Mouse (Mus musculus) ES-E14 (cell line): ENCODE results near the gene Bcas3. TPM values are rescaled to one million over a fixed set of nuclear protein-coding genes. Genes with fewer than 3 reads are reported as not detected.
"Not testable (repeated sequence)": the region's sequence is repeated elsewhere in the genome, so short reads cannot be mapped to it uniquely, and the experiment has no call there.

Experiments
- DNase-seq: peaks from one replicate; pipeline ENCODE4 v3.0.0-alpha.2; 2013; ENCODE audit warnings: low read depth, low spot score
- H3K27ac ChIP-seq: 2 replicates; pipeline ENCODE4 v1.5.1; 2012; ENCODE audit warnings: low read depth, mild to moderate bottlenecking, low read length, moderate library complexity, mixed read lengths; ENCODE audit not compliant: poor library complexity, insufficient read depth, severe bottlenecking
- H3K36me3 ChIP-seq: 2 replicates; pipeline ENCODE4 v1.6.1; 2012; ENCODE audit warnings: mild to moderate bottlenecking, low read length, moderate library complexity, mixed read lengths; ENCODE audit not compliant: control insufficient read depth, poor library complexity, insufficient read depth, severe bottlenecking
- H3K4me1 ChIP-seq, 2 experiments: fragments of 150-350 bp in 1 of 2; sonication (generic) in 1 of 2; 2 replicates each; pipeline ENCODE4 v1.6.1; 2012; ENCODE audit warnings: low read length in 2 of 2, mild to moderate bottlenecking in 1 of 2, mixed read lengths in 1 of 2; ENCODE audit not compliant: control insufficient read depth in 2 of 2, insufficient read depth in 2 of 2, poor library complexity in 1 of 2
- H3K4me3 ChIP-seq, 2 experiments: fragments of 150-350 bp in 1 of 2; sonication (generic) in 1 of 2; 2 replicates each; pipeline ENCODE4 v1.5.1; 2012; ENCODE audit warnings: low read length in 2 of 2, low read depth in 1 of 2, mild to moderate bottlenecking in 1 of 2, mixed read lengths in 1 of 2; ENCODE audit not compliant: insufficient read depth in 1 of 2, poor library complexity in 1 of 2, severe bottlenecking in 1 of 2
- H3K9ac ChIP-seq: 2 replicates; pipeline ENCODE4 v1.6.1; 2012; ENCODE audit warnings: low read depth, mild to moderate bottlenecking, low read length, mixed read lengths; ENCODE audit not compliant: poor library complexity, insufficient read depth, severe bottlenecking
- H3K9me3 ChIP-seq: fragments of 150-350 bp; sonication (generic); 2 replicates; pipeline ENCODE4 v1.6.1; 2012; ENCODE audit warnings: low read depth, mild to moderate bottlenecking, low read length; ENCODE audit not compliant: control insufficient read depth, insufficient read depth
- CHD2 ChIP-seq: IDR thresholded peaks from 2 replicates; pipeline ENCODE4 v1.6.1; 2014; ENCODE audit warnings: mild to moderate bottlenecking, low read depth, low read length, inconsistent platforms
- HCFC1 ChIP-seq: IDR thresholded peaks from 2 replicates; pipeline ENCODE4 v1.6.1; 2012; ENCODE audit warnings: low read length, inconsistent platforms, borderline replicate concordance; ENCODE audit not compliant: insufficient read depth
- MAFK ChIP-seq: IDR thresholded peaks from 2 replicates; pipeline ENCODE4 v1.6.1; 2014; ENCODE audit warnings: mild to moderate bottlenecking, low read depth, low read length, inconsistent platforms; ENCODE audit not compliant: insufficient read depth
- ZC3H11A ChIP-seq: IDR thresholded peaks from 2 replicates; pipeline ENCODE4 v1.6.1; 2012; ENCODE audit warnings: low read depth, mild to moderate bottlenecking, inconsistent platforms, low read length, borderline replicate concordance
- ZNF384 ChIP-seq: IDR thresholded peaks from 2 replicates; pipeline ENCODE4 v1.6.1; 2012; ENCODE audit warnings: low read depth, low read length, inconsistent platforms
- in situ Hi-C, 2 experiments: fragments of 600-800 bp; cut with MboI; formaldehyde crosslinking; loops; one replicate each; pipeline ENCODE4 v1.15.1; 2025; ENCODE audit warnings: low sequenced_read_pairs in 2 of 2, inconsistent platforms in 1 of 2; ENCODE audit not compliant: unreplicated experiment in 2 of 2
- total RNA-seq: library from RNA; depleted of rRNA; stranded (reverse); fragments of 300-350 nt; gene quantifications from 2 replicates; pipeline ENCODE4 v1.2.3, GENCODE M21; 2012

Bcas3 gene
- total RNA-seq, 1 experiment = 23.6 TPM

DNA sequence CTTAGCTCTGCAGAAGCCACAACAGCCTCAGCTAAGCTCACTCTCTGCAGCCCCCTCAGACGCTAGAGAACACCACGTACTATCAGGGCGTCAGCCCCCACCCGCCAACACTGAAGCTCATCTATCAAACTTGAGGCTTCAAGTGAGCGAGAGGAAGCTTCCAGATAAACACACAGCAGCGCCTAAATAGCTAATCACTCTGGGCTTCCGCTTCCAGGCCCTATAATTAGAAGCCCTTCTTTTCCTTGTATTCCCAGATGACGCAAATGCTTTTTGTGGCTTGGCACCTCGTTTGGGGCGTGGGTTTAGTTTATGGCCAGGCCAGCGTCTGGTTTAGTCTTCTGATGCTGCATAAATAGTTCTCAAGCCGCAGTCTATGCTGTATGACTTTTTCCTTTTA lies 139.3 kb downstream of the Bcas3 start:
- no peak overlapping the region for H3K4me3 ChIP-seq
- H3K36me3 ChIP-seq = no peaks in the 10 kb centered on the region
- in situ Hi-C loops = no loop called here
- H3K9me3 ChIP-seq = no peaks in the 10 kb centered on the region
- no peak overlapping the region for H3K27ac ChIP-seq
- H3K9ac ChIP-seq = no peak overlapping the region
- DNase-seq = no peak
- no peaks in the 10 kb centered on the region for H3K4me1 ChIP-seq
- TF ChIP-seq HCFC1 (no peak), CHD2 (no peak), ZC3H11A (no peak), MAFK (no peak), ZNF384 (no peak)

DNA sequence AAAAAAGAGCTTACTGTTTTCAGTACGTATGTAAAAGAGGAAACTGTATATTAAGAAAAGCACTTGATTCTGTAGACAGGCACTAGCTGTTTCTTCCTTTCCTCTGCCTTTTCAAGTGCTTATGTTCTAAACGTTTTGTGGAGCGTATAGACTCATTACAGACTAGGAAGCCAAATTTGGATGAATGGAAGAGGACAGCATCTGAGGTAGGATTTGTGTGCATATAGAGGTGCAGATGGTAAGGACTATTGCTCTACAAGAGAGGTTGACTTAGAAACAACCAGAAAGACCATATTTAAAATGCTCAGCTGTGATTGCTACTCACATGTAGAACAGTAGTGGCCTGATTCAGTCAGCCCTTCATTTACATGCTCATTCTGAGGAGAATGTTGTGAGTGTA lies 139.7 kb downstream of the Bcas3 start:
- TF ChIP-seq HCFC1 = no peak
- Histone ChIP-seq H3K4me1 (no peaks in the 10 kb centered on the region), H3K4me3 (no peak overlapping the region), H3K36me3 (no peaks in the 10 kb centered on the region), H3K9me3 (no peaks in the 10 kb centered on the region), H3K9ac (no peak overlapping the region), H3K27ac (no peak overlapping the region)
- in situ Hi-C loops = no loop called here
- DNase-seq = no peak

DNA sequence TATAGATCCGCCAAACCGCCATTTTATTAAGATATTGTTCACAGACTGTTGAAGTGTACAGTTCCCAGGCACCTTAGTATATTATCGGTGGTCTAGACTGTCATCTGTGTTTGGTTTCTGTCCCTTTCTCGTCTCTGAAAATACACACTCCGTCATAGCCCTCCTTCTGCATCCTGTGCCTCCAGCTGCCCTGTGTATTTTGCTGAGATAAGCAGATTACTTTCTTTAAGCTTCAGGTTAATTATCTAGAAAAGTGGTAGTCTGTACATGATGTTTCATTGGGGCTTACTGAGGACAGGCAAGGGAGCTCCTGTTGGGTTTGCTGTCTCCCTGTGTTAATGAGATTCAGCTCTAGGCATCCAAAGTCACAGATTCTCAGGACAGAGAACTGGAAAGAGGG lies 146.6 kb downstream of the Bcas3 start:
- H3K36me3 ChIP-seq = no peaks in the 10 kb centered on the region
- in situ Hi-C loops = no loop called here
- H3K9me3 ChIP-seq = no peaks in the 10 kb centered on the region
- H3K27ac ChIP-seq = no peak overlapping the region
- H3K4me3 ChIP-seq = no peak overlapping the region
- no peak overlapping the region for H3K9ac ChIP-seq
- no peaks in the 10 kb centered on the region for H3K4me1 ChIP-seq
- peak; percentile 35; the same call in 1 of the 2 replicates for TF ChIP-seq MAFK
- TF ChIP-seq ZC3H11A = no peak
- no peak for DNase-seq

DNA sequence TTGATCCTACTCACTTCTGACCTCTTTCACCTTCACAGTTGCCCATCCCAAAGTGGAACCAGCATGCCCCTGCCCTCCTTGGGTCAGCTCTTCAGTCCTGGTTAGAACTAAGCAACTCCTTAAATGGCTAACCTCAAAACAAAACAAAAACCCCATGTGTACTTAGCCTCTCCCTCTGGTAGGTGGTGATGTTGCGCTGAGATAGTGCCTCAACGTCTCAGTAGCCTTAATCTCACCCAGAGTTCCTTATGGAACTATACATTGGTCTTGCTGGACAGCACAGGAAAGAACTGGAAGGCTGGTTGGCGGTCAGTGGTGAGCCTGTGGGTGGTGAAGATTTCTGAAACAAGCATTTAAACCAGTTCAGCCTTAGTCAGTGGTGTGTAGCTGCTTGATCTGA lies 149.1 kb downstream of the Bcas3 start:
- in situ Hi-C loops = no loop called here
- no peaks in the 10 kb centered on the region for H3K36me3 ChIP-seq

DNA sequence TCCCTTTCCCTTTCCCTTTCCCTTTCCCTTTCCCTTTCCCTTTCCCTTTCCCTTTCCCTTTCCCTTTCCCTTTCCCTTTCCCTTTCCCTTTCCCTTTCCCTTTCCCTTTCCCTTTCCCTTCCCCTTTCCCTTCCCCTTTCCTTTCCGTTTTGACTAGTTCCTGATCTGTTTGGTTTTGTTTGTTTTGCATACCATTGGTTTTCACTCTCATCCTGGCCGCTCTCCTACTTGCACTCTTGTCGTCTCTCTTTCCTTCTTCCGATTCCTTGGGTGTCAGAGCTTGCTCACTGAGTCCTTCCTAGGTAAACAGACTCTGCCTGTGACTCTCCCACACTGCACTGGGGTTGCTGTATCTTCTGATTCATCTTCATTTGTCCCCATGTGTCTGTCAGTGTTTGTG lies 151.8 kb downstream of the Bcas3 start:
- H3K4me3 ChIP-seq, in situ Hi-C loops, H3K36me3 ChIP-seq, H3K27ac ChIP-seq, H3K9me3 ChIP-seq, H3K4me1 ChIP-seq, H3K9ac ChIP-seq, DNase-seq: not testable (repeated sequence)

More for the DNA sequence above, 149.1 kb downstream of the Bcas3 start:
- TF ChIP-seq MAFK = no peak
- TF ChIP-seq ZC3H11A = no peak
- TF ChIP-seq HCFC1 = no peak
- TF ChIP-seq ZNF384 = no peak
- no peak for TF ChIP-seq CHD2
- no peak overlapping the region for H3K4me3 ChIP-seq
- no peaks in the 10 kb centered on the region for H3K4me1 ChIP-seq
- H3K9ac ChIP-seq = no peak overlapping the region
- H3K27ac ChIP-seq = no peak overlapping the region
- no peak for DNase-seq
- no peaks in the 10 kb centered on the region for H3K9me3 ChIP-seq
